Mouse (Mus musculus): ENCODE results near the gene Tmco3.

Gene Tmco3

GRCm38 (mm10) chr8:13287692-13288623 lies at the start of gene Tmco3, which contains the start of gene Dcun1d2:
Gene Tmco3, plus strand, starts transcription at chr8:13288190.
Gene Dcun1d2, minus strand, starts transcription at chr8:13288131.
- TF ChIP-seq GATA4 (IDR thresholded peaks at IDR 0.05; ENCODE audit: insufficient replicate concordance, low read length) = no peak; the same call in 1 of the 2 replicates

GRCm38 (mm10) chr8:13240055-13240454 lies 47.9 kb upstream of the Tmco3 start:
- no peak for TF ChIP-seq GATA4 (IDR thresholded peaks at IDR 0.05; ENCODE audit: insufficient replicate concordance, low read length)

- TF ChIP-seq GATA4 (IDR thresholded peaks at IDR 0.05; ENCODE audit: insufficient replicate concordance, low read length) = no peak
Observed at GRCm38 (mm10) chr8:13240691-13241090, 47.3 kb upstream of the Tmco3 start.

- TF ChIP-seq GATA4 (IDR thresholded peaks at IDR 0.05; ENCODE audit: insufficient replicate concordance, low read length) = no peak
Observed at GRCm38 (mm10) chr8:13242985-13243870, 44.8 kb upstream of the Tmco3 start.

- no peak for TF ChIP-seq GATA4 (IDR thresholded peaks at IDR 0.05; ENCODE audit: insufficient replicate concordance, low read length)
Observed at GRCm38 (mm10) chr8:13244343-13244880, 43.6 kb upstream of the Tmco3 start.

- no peak for TF ChIP-seq GATA4 (IDR thresholded peaks at IDR 0.05; ENCODE audit: insufficient replicate concordance, low read length)
Observed at GRCm38 (mm10) chr8:13252837-13253236, 35.2 kb upstream of the Tmco3 start.

GRCm38 (mm10) chr8:13253413-13253812 lies 34.6 kb upstream of the Tmco3 start:
- no peak for TF ChIP-seq GATA4 (IDR thresholded peaks at IDR 0.05; ENCODE audit: insufficient replicate concordance, low read length)

GRCm38 (mm10) chr8:13254019-13254418 lies 34.0 kb upstream of the Tmco3 start, which contains the start of gene Adprhl1:
Gene Adprhl1, minus strand, starts transcription at chr8:13254162.
- no peak for TF ChIP-seq GATA4 (IDR thresholded peaks at IDR 0.05; ENCODE audit: insufficient replicate concordance, low read length)

GRCm38 (mm10) chr8:13263376-13263775 lies 24.6 kb upstream of the Tmco3 start:
- no peak for TF ChIP-seq GATA4 (IDR thresholded peaks at IDR 0.05; ENCODE audit: insufficient replicate concordance, low read length)

- no peak for TF ChIP-seq GATA4 (IDR thresholded peaks at IDR 0.05; ENCODE audit: insufficient replicate concordance, low read length)
Observed at GRCm38 (mm10) chr8:13267566-13267965, 20.4 kb upstream of the Tmco3 start.

GRCm38 (mm10) chr8:13272834-13273233 lies 15.2 kb upstream of the Tmco3 start:
- TF ChIP-seq GATA4 (IDR thresholded peaks at IDR 0.05; ENCODE audit: insufficient replicate concordance, low read length) = no peak

- TF ChIP-seq GATA4 (IDR thresholded peaks at IDR 0.05; ENCODE audit: insufficient replicate concordance, low read length) = no peak
Observed at GRCm38 (mm10) chr8:13276941-13277447, 11.0 kb upstream of the Tmco3 start.

GRCm38 (mm10) chr8:13283200-13283599 lies 4.8 kb upstream of the Tmco3 start:
- no peak for TF ChIP-seq GATA4 (IDR thresholded peaks at IDR 0.05; ENCODE audit: insufficient replicate concordance, low read length)

- no peak; the same call in 1 of the 2 replicates for TF ChIP-seq GATA4 (IDR thresholded peaks at IDR 0.05; ENCODE audit: insufficient replicate concordance, low read length)
Observed at GRCm38 (mm10) chr8:13287304-13287691, 692 bp upstream of the Tmco3 start.

GRCm38 (mm10) chr8:13288646-13289045 lies 656 bp downstream of the Tmco3 start:
- TF ChIP-seq GATA4 (IDR thresholded peaks at IDR 0.05; ENCODE audit: insufficient replicate concordance, low read length) = no peak

Measured in liver, adult (tissue).